Mouse (Mus musculus) limb, embryonic 13.5 days (tissue): ENCODE measurements around the gene 4933407L21Rik. TPM values are rescaled to one million over a fixed set of nuclear protein-coding genes. Genes with fewer than 3 reads are reported as not detected.
A peak's percentile ranks its signal among the peaks of the same experiment; 100 is the strongest.

Source experiments
- ATAC-seq: fragments of 200-750 bp; cut with Nextera tagmentation; 2 replicates; pipeline ENCODE4 v1.8.0; 2017; ENCODE audit warnings: low read depth, moderate number of reproducible peaks, moderate TSS enrichment; ENCODE audit not compliant: low FRiP score
- H3K27ac ChIP-seq: fragments of 300-500 bp; sonication (generic); 2 replicates; pipeline ENCODE4 v1.5.1; 2015; ENCODE audit warnings: inconsistent platforms, mild to moderate bottlenecking, moderate library complexity
- H3K27me3 ChIP-seq: fragments of 300-500 bp; sonication (generic); 2 replicates; pipeline ENCODE4 v1.6.1; 2015; ENCODE audit warnings: mild to moderate bottlenecking, inconsistent platforms
- H3K36me3 ChIP-seq: fragments of 300-500 bp; sonication (generic); 2 replicates; pipeline ENCODE4 v1.6.1; 2015; ENCODE audit warnings: inconsistent platforms, mild to moderate bottlenecking, moderate library complexity
- H3K4me1 ChIP-seq: fragments of 300-500 bp; sonication (generic); 2 replicates; pipeline ENCODE4 v1.6.1; 2015; ENCODE audit warnings: inconsistent platforms
- H3K4me2 ChIP-seq: fragments of 300-500 bp; sonication (generic); replicated peaks from 2 replicates; pipeline ENCODE4 v1.6.1; 2015; ENCODE audit warnings: inconsistent platforms, mild to moderate bottlenecking, moderate library complexity
- H3K4me3 ChIP-seq: fragments of 300-500 bp; sonication (generic); 2 replicates; pipeline ENCODE4 v1.5.1; 2015; ENCODE audit warnings: moderate library complexity, mild to moderate bottlenecking, inconsistent platforms
- H3K9ac ChIP-seq: fragments of 300-500 bp; sonication (generic); 2 replicates; pipeline ENCODE4 v1.6.1; 2015; ENCODE audit warnings: mild to moderate bottlenecking, inconsistent platforms
- H3K9me3 ChIP-seq: fragments of 300-500 bp; sonication (generic); 2 replicates; pipeline ENCODE4 v1.6.1; 2016; ENCODE audit warnings: inconsistent platforms
- WGBS: fragments of 180-500 bp; shearing (Covaris S2); methylation state at CpG from one replicate; pipeline ENCODE4 v1.1.7; 2015; 5-methylcytosine and 5-hydroxymethylcytosine counted together
- polyA plus RNA-seq: library from polyadenylated mRNA; unstranded; fragments of >200 nt; fragmentation: Nextera tagmentation; extraction: Ambion mirVana; gene quantifications from 2 replicates; pipeline ENCODE4 v1.2.1, GENCODE M21; 2015

4933407L21Rik gene
- polyA plus RNA-seq, 1 experiment from 2014 or later = 0.56 TPM

GRCm38 (mm10) chr1:85899388-85899761 is 28.9 kb upstream of the 4933407L21Rik start:
- no peaks in the 10 kb centered on the region for H3K27me3 ChIP-seq
- H3K4me1 ChIP-seq = peaks cover 70% of the 10 kb centered on the region
- H3K9ac ChIP-seq = no peak overlapping the region
- peaks cover 17% of the 10 kb centered on the region for H3K36me3 ChIP-seq
- no peak overlapping the region for H3K27ac ChIP-seq
- no peak for ATAC-seq
- H3K4me2 ChIP-seq = 0 out of 2 replicates have a peak overlapping the region, but pooled peaks have one; percentile 4
- H3K4me3 ChIP-seq = no peak overlapping the region
- H3K9me3 ChIP-seq = no peaks in the 10 kb centered on the region

GRCm38 (mm10) chr1:85900521-85901333 is 27.6 kb upstream of the 4933407L21Rik start:
- no peak for ATAC-seq
- Histone ChIP-seq H3K9me3 (no peaks in the 10 kb centered on the region), H3K27me3 (no peaks in the 10 kb centered on the region), H3K4me2 (0 out of 2 replicates have a peak overlapping the region, but pooled peaks have one; percentile 9), H3K9ac (0 out of 2 replicates have a peak overlapping the region, but pooled peaks have one; percentile 13), H3K4me1 (peaks cover 68% of the 10 kb centered on the region), H3K4me3 (no peak overlapping the region), H3K27ac (peak overlapping the region; percentile 39; the same call in 1 of the 2 replicates), H3K36me3 (peaks cover 30% of the 10 kb centered on the region)
- 65% methylated on average over 7 of the region's 7 CpGs for WGBS

GRCm38 (mm10) chr1:85901516-85902107 is 26.7 kb upstream of the 4933407L21Rik start:
- no peak for ATAC-seq
- 73% methylated on average over 3 of the region's 3 CpGs for WGBS
- no peak overlapping the region for H3K9ac ChIP-seq
- H3K4me2 ChIP-seq = no peak overlapping the region
- no peak overlapping the region for H3K4me3 ChIP-seq
- H3K36me3 ChIP-seq = peaks cover 39% of the 10 kb centered on the region
- H3K9me3 ChIP-seq = no peaks in the 10 kb centered on the region
- H3K27ac ChIP-seq = no peak overlapping the region; the same call in 1 of the 2 replicates
- H3K4me1 ChIP-seq = peaks cover 59% of the 10 kb centered on the region
- no peaks in the 10 kb centered on the region for H3K27me3 ChIP-seq

GRCm38 (mm10) chr1:85902108-85902561 is 26.1 kb upstream of the 4933407L21Rik start:
- Histone ChIP-seq H3K9ac (no peak overlapping the region), H3K4me3 (no peak overlapping the region), H3K4me2 (no peak overlapping the region), H3K4me1 (peaks cover 54% of the 10 kb centered on the region), H3K27me3 (no peaks in the 10 kb centered on the region), H3K27ac (no peak overlapping the region; the same call in 1 of the 2 replicates), H3K36me3 (peaks cover 44% of the 10 kb centered on the region), H3K9me3 (no peaks in the 10 kb centered on the region)
- ATAC-seq = no peak
- 56% methylated on average over 7 of the region's 7 CpGs for whole genome bisulfite sequencing

GRCm38 (mm10) chr1:85906892-85907291 is 21.4 kb upstream of the 4933407L21Rik start:
- Histone ChIP-seq H3K9ac (no peak overlapping the region), H3K4me2 (no peak overlapping the region), H3K4me1 (peaks cover 6% of the 10 kb centered on the region), H3K4me3 (no peak overlapping the region), H3K27ac (no peak overlapping the region), H3K27me3 (no peaks in the 10 kb centered on the region), H3K9me3 (no peaks in the 10 kb centered on the region), H3K36me3 (peaks cover 72% of the 10 kb centered on the region)
- ATAC-seq = no peak
- WGBS = 74% methylated on average over 12 of the region's 12 CpGs

- Histone ChIP-seq H3K9me3 (no peaks in the 10 kb centered on the region), H3K27me3 (no peaks in the 10 kb centered on the region), H3K36me3 (peaks cover 59% of the 10 kb centered on the region), H3K4me2 (no peak overlapping the region), H3K4me1 (no peaks in the 10 kb centered on the region), H3K9ac (no peak overlapping the region), H3K4me3 (no peak overlapping the region), H3K27ac (no peak overlapping the region)
- WGBS = 69% methylated on average over 13 of the region's 13 CpGs
- ATAC-seq = no peak
Observed at GRCm38 (mm10) chr1:85908754-85909590, 19.3 kb upstream of the 4933407L21Rik start.

- ATAC-seq = no peak
- H3K27ac ChIP-seq = no peak overlapping the region
- no peaks in the 10 kb centered on the region for H3K27me3 ChIP-seq
- no peaks in the 10 kb centered on the region for H3K4me1 ChIP-seq
- 95% methylated on average over 7 of the region's 7 CpGs for WGBS
- H3K4me2 ChIP-seq = no peak overlapping the region
- H3K9me3 ChIP-seq = no peaks in the 10 kb centered on the region
- peaks cover 17% of the 10 kb centered on the region for H3K36me3 ChIP-seq
- no peak overlapping the region for H3K4me3 ChIP-seq
- no peak overlapping the region for H3K9ac ChIP-seq
Observed at GRCm38 (mm10) chr1:85913078-85913755, 15.1 kb upstream of the 4933407L21Rik start.

- no peak for ATAC-seq
- Histone ChIP-seq H3K9ac (no peak overlapping the region), H3K27me3 (no peaks in the 10 kb centered on the region), H3K36me3 (peaks cover 2% of the 10 kb centered on the region; the same call in 1 of the 2 replicates), H3K4me3 (no peak overlapping the region), H3K27ac (no peak overlapping the region), H3K9me3 (peaks cover 4% of the 10 kb centered on the region; the same call in 1 of the 2 replicates), H3K4me1 (no peaks in the 10 kb centered on the region), H3K4me2 (no peak overlapping the region)
Observed at GRCm38 (mm10) chr1:85915890-85916289, 12.4 kb upstream of the 4933407L21Rik start.

GRCm38 (mm10) chr1:85916830-85917450 is 11.3 kb upstream of the 4933407L21Rik start:
- H3K4me3 ChIP-seq = no peak overlapping the region
- H3K27me3 ChIP-seq = no peaks in the 10 kb centered on the region
- no peak overlapping the region for H3K4me2 ChIP-seq
- no peak for ATAC-seq
- no peak overlapping the region for H3K9ac ChIP-seq
- WGBS = 66% methylated on average over 4 of the region's 4 CpGs
- H3K27ac ChIP-seq = no peak overlapping the region
- H3K4me1 ChIP-seq = 0 out of 2 replicates have a peak, but pooled peaks cover 3% of the 10 kb centered on the region
- no peaks in the 10 kb centered on the region for H3K36me3 ChIP-seq
- peaks cover 4% of the 10 kb centered on the region; the same call in 1 of the 2 replicates for H3K9me3 ChIP-seq

- H3K4me2 ChIP-seq = no peak overlapping the region
- peaks cover 4% of the 10 kb centered on the region; the same call in 1 of the 2 replicates for H3K9me3 ChIP-seq
- no peak overlapping the region for H3K27ac ChIP-seq
- H3K27me3 ChIP-seq = no peaks in the 10 kb centered on the region
- H3K4me1 ChIP-seq = peaks cover 9% of the 10 kb centered on the region; the same call in 1 of the 2 replicates
- H3K36me3 ChIP-seq = no peaks in the 10 kb centered on the region
- 73% methylated on average over 7 of the region's 7 CpGs for WGBS
- H3K9ac ChIP-seq = no peak overlapping the region
- H3K4me3 ChIP-seq = no peak overlapping the region
- ATAC-seq = no peak
Observed at GRCm38 (mm10) chr1:85919621-85920020, 8.7 kb upstream of the 4933407L21Rik start.

GRCm38 (mm10) chr1:85921725-85922124 is 6.6 kb upstream of the 4933407L21Rik start:
- Histone ChIP-seq H3K36me3 (no peaks in the 10 kb centered on the region), H3K4me3 (no peak overlapping the region), H3K27me3 (no peaks in the 10 kb centered on the region), H3K9ac (no peak overlapping the region), H3K27ac (no peak overlapping the region), H3K9me3 (peaks cover 4% of the 10 kb centered on the region; the same call in 1 of the 2 replicates), H3K4me2 (no peak overlapping the region), H3K4me1 (peaks cover 9% of the 10 kb centered on the region; the same call in 1 of the 2 replicates)
- ATAC-seq = no peak
- 82% methylated on average over 7 of the region's 7 CpGs for WGBS
